23 mouse cellular contexts compared by ENCODE assay signal in genomic region chr14:13572530-13572929, GRCm38 (mm10).
"Had no signal": no experiment of that assay in that cellular context is flagged by ENCODE, and none has a peak within 500 bp of the region (broad histone marks: within the 10 kb centered on the region; RNA-seq: fewer than 3 reads in every experiment).

No protein-coding gene starts in this region.

- H3K27ac ChIP-seq: layer of hippocampus, adult 2 months; limb, embryonic 10.5 days; limb, embryonic 13.5 days; liver, embryonic 12.5 days; liver, embryonic 15.5 days; lung, embryonic 15.5 days; midbrain, embryonic 12.5 days; midbrain, embryonic 15.5 days; neural tube, embryonic 13.5 days; stomach, embryonic 15.5 days had no signal

- H3K9ac ChIP-seq: limb, embryonic 13.5 days; liver, embryonic 12.5 days; liver, embryonic 15.5 days; lung, embryonic 15.5 days; midbrain, embryonic 12.5 days; midbrain, embryonic 15.5 days; neural tube, embryonic 13.5 days; stomach, embryonic 15.5 days had no signal

- H3K4me1 ChIP-seq: limb, embryonic 13.5 days; liver, embryonic 12.5 days; liver, embryonic 15.5 days; lung, embryonic 15.5 days; midbrain, embryonic 12.5 days; midbrain, embryonic 15.5 days; neural tube, embryonic 13.5 days; stomach, embryonic 15.5 days had no signal

- H3K27me3 ChIP-seq: limb, embryonic 13.5 days; liver, embryonic 12.5 days; liver, embryonic 15.5 days; lung, embryonic 15.5 days; midbrain, embryonic 12.5 days; midbrain, embryonic 15.5 days; neural tube, embryonic 13.5 days; stomach, embryonic 15.5 days had no signal

- DNase-seq: kidney, adult 8-10 months; kidney, postnatal 14 days; layer of hippocampus, adult 9-11 months; liver; lung, adult 18-20 months; lung, postnatal 14 days; lung, postnatal 4 days; retina, postnatal 1 day; right cerebral cortex, postnatal 25 days; spleen, adult 18-20 months; thymus, adult 18-20 months; thymus, postnatal 36 days had no signal

- H3K9me3 ChIP-seq: limb, embryonic 10.5 days; limb, embryonic 13.5 days; liver, embryonic 12.5 days; liver, embryonic 15.5 days; lung, embryonic 15.5 days; midbrain, embryonic 12.5 days; midbrain, embryonic 15.5 days; neural tube, embryonic 13.5 days; stomach, embryonic 15.5 days had no signal

- ATAC-seq: inflammation-experienced regulatory T-cells, adult 6 months; liver, embryonic 12.5 days; midbrain, embryonic 15.5 days had no signal

- H3K4me2 ChIP-seq: limb, embryonic 13.5 days; liver, embryonic 12.5 days; liver, embryonic 15.5 days; lung, embryonic 15.5 days; midbrain, embryonic 12.5 days; midbrain, embryonic 15.5 days; neural tube, embryonic 13.5 days; stomach, embryonic 15.5 days had no signal

- H3K4me3 ChIP-seq: layer of hippocampus, adult 2 months; limb, embryonic 10.5 days; limb, embryonic 13.5 days; liver, embryonic 12.5 days; liver, embryonic 15.5 days; lung, embryonic 15.5 days; midbrain, embryonic 12.5 days; midbrain, embryonic 15.5 days; neural tube, embryonic 13.5 days; stomach, embryonic 15.5 days had no signal

- H3K36me3 ChIP-seq: limb, embryonic 10.5 days; limb, embryonic 13.5 days; liver, embryonic 12.5 days; liver, embryonic 15.5 days; lung, embryonic 15.5 days; midbrain, embryonic 12.5 days; midbrain, embryonic 15.5 days; neural tube, embryonic 13.5 days; stomach, embryonic 15.5 days had no signal
